Mouse (Mus musculus) right cerebral cortex, postnatal 36 days (tissue): ENCODE results near the gene Glis2.

Source experiments
- DNase-seq, 2 experiments: peaks; one replicate each; pipeline ENCODE4 v3.0.0; 2022; ENCODE audit warnings: low spot score in 2 of 2, mixed read lengths in 1 of 2

The Glis2 gene

DNA sequence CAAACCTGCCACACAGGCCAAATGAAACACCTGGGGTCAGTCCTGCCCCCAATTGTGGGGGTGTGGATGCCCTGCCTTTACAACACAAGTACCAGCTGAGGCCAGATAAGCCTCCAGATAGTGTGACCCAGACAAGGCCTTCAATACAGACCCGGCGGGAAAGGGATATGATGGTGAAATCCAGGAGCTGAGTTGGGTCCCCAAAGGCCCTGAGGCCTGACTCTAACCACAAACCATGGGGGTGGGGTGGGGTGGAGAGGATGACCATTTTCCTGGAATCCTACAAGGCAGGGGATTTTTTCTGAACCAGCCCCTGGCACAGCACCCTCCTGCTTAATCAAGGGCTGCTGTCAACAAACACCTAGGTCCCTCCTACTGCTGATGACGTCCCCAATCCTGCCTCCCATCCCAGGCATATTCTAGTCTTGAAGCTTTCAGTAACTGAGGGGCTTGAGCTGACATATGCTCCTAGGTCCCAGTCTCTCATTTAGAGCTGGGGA lies 44.4 kb downstream of the Glis2 start:
- DNase-seq: no peak

DNA sequence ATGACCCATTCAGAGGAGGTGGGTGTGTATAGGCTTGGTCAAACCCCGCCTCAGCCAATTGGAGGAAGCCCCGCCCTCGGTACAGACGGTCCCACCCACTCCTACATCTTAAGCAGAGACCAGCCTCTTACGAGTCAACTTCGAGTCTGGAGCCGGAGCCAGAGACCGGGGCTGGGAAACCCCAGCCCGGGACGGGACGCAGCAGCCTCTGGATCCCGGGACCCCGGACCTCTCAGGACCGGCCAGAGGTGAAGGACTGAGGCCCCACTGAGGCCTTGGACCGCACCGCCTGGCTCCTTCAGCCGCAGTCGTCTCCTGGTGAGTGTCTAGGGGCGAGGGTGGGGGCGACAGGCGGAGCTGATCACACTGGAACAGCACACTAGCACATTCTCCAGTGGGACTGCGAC lies 45.3 kb downstream of the Glis2 start, which contains the start of the genes Vasn and Dnaja3:
TSS of gene Vasn (plus strand) at position 111 of the 407 bp plus-strand sequence.
TSS of gene Dnaja3 (plus strand) at position 159 of the 407 bp plus-strand sequence.
- DNase-seq: peak; percentile 70 to 82

DNA sequence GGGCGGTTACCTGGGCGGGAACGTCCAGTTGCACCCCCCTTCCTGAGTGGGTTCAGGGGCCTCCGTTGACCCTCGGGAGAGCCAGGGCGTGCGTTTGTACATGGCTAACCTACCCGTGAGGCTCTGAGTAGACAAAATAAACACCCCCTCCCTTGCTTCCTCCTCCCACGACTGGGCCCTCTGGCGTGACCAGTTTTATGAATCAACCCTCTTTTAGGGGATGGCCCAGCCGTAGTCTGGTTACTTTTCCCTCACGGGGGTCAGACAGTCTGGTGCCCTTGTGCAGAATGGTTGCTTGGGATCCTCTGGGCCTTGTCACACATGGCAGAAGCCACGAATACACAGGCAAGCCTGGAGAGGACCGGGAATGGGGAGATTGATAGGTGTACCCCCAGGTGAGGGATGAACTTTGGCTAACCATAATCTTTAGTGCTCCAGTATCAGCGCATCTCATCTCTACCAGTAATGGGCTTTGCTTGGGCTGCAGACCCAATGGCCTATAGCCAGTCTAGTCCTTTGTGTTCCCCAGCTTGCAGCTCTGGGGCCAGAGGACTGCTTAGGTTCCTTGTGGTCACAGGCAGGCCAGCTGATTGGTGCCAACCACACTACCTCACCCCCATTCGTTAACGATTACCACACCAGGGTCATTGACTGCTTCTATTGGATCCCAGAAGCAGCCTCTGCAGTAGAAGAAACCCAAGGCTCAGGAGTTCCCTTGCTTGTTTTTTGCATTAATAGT lies 45.9 kb downstream of the Glis2 start:
- no peak for DNase-seq

DNA sequence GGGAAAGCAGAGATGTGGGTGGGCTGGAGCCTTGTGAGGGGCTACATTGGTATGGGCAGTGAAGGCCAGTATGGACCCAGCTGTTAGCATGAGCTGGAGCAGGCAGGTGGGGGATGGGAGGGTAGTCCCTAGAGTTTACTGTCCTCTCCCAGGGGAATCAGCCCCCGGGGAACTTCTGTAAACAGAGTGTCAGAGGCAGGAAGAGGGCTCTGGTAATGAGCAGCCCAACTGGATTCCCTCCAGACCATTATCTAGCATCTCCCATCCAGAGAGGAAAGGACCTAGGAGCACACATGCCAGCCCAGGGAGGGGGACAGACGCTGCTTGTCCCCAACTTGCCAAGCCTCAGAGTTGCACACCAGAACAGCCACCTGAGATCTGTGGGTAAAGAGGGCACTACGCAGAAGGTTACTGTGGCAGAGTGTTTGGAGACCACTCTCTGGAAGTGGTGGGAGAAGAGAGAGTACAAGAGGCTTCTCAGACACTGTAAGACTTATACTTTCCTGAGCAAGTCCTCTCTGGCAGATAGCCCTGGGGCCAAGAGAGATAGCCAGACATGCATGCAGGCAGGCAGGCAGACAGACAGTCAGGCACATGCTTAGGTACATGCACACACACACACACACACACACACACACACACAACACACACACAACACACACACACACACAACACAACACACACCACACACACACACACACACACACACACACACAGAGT lies 46.8 kb downstream of the Glis2 start:
- no peak for DNase-seq

DNA sequence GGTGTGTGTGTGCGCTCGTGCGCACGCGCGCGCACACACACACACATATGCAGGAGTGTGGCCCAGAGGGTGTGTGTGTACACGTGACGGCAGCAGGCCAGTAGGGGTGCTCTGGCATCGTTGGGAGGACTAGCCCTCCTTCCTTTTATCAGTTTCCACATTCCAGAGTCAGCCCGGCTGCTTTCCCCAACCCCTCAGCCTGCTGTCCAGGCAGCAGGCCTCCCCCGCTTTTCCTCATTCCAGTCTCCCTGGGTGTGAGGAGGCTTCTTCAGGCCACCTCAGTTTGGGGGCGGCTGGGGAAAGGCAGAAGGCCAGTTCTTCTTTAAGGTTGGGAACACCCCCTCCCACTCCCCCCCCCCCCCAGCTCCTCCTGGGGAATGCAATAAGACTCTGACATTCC lies 47.7 kb downstream of the Glis2 start:
- peak; percentile 60 to 84 for DNase-seq

DNA sequence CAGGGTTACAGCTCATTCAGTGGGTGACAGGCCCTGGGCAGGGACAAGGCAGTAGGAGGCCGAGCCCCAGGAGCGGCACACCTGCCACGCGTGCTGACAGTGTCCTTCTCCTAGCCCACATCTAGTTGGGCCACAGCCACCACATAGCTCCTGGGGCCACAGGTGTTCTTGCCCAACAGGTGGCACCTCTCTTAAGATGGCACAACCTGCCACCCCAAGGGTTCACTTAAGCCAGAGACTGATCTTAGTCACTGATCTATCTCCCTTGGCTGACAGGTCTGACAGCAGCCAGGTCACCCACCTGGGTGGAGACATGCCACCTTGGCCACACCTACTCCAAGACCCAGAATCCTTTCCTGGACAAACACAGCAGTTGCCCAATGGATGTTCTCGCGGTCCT lies 48.4 kb downstream of the Glis2 start:
- DNase-seq: no peak

DNA sequence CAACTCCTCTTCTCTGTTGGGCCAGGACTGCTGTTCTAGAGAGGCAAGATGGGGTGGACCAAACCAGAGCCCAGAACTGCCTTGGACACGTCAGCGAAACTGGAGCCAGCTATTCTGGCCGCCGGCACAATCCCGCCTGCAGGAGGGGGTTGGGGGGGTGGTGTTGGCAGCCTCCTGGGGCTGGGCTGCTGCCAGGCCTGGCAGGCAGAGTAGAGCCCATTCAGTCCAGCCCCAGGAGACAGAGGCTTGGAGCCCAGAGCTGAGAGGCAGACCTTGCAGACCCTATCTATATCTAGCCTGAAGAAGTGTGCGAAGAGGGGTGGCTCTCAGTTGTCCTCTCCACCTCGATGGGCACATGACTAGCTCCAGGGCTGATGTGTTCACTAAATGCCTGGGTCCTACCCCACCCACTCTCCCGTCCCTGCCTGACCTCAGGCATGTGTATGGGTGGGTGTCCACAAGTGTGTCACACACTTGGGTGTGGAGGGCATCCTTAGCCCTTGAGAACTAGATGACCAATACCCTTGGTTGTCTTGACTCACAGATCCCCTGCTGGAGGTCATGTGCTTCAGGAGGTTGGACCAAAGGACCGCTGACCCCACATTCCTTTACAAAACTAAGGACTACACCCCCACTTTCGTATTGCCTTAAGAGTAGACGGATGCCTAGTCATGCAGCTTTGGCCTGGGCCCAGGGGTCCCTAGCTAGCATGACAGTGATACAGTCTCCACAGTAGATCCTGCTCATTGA lies 49.3 kb downstream of the Glis2 start:
- peak; percentile 76 for DNase-seq

DNA sequence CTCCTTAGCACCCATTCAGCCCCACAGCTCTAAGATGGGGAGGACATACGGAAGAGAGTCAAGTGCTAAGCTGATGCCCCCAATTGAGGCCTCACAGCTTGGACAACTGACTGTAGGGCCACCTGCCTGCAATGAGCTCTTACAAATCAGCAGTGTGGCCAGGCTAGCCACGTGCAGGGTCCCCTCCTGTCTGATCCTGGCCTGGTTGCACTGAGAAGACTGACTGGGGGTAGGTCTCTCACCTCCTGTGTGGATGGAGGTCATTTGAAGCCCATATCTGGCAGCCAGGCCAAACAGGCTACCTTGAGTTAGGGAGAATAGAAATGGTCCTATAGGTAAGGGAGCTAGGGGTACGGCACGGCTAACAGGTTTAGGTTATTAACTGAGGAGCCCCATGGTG lies 51.4 kb downstream of the Glis2 start:
- DNase-seq: no peak

DNA sequence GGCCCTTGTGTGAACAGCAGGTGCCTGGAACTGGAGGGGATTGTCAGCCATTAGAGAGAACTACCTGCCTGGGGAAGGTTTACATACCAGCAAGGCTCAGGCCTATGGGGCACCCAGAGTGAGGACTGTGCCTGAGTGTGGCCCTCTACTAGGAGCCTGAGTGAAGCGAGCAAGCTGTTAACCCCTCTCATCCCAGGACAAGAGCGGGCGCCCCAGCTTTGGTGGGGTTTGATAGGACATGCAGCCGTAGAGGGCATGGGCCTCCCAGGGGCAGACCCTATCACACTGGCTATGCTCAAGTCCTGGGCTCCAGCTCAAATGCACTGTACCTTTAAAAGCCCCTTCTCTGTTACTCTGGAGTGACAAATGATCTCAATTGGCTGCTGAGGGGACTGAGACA lies 52.3 kb downstream of the Glis2 start:
- no peak for DNase-seq

DNA sequence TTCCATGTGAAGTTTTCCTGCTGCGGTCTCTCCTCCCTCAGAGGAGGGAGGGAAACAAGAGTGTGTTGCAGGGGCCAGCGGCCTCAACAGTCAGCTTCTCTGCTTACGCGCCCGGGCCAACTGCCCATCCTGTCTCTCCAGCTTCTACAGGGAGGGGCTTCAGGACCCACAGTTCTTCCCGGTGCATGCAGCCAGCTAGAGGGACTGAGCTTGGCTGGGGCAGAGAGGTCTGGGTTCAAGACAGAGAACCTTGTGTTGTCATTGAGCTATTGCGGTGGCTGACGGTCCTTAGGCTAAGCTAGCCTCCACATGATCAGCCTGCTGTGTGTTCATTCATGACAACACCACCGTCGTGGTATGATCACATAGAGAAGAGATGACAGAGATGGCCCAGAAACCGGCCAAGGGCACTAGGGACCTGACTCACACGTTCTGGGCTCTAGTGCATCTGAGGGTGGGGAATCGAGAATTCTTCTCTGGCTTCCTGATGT lies 53.2 kb downstream of the Glis2 start:
- no peak for DNase-seq

DNA sequence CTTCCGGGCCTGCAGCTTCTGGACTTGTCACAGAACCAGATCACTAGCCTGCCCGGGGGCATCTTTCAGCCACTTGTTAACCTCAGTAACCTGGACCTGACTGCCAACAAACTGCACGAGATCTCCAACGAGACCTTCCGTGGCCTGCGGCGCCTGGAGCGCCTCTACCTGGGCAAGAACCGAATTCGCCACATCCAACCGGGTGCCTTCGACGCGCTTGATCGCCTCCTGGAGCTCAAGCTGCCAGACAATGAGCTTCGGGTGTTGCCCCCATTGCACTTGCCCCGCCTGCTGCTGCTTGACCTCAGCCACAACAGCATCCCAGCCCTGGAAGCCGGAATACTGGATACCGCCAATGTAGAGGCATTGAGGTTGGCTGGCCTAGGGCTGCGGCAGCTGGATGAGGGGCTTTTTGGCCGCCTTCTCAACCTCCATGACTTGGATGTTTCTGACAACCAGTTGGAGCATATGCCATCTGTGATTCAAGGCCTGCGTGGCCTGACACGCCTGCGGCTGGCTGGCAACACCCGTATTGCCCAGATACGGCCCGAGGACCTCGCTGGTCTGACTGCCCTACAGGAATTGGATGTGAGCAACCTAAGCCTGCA lies 54.0 kb downstream of the Glis2 start:
- DNase-seq: no peak

DNA sequence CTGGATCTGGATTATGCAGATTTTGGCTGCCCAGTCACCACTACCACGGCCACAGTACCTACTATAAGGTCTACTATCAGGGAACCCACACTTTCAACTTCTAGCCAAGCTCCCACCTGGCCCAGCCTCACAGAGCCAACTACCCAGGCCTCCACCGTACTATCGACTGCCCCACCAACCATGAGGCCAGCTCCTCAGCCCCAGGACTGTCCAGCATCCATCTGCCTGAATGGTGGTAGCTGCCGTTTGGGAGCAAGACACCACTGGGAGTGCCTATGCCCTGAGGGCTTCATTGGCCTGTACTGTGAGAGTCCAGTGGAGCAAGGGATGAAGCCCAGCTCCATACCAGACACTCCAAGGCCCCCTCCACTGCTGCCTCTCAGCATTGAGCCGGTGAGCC lies 54.7 kb downstream of the Glis2 start:
- no peak for DNase-seq

DNA sequence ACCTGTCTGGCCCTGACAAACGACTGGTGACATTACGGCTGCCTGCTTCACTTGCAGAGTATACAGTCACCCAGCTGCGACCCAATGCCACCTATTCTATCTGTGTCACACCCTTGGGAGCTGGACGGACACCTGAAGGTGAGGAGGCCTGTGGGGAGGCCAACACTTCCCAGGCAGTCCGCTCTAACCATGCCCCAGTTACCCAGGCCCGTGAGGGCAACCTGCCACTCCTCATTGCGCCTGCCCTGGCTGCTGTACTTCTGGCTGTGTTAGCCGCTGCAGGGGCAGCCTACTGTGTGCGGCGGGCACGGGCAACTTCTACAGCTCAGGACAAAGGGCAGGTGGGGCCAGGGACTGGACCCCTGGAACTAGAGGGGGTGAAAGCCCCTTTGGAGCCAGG lies 55.2 kb downstream of the Glis2 start:
- no peak for DNase-seq

DNA sequence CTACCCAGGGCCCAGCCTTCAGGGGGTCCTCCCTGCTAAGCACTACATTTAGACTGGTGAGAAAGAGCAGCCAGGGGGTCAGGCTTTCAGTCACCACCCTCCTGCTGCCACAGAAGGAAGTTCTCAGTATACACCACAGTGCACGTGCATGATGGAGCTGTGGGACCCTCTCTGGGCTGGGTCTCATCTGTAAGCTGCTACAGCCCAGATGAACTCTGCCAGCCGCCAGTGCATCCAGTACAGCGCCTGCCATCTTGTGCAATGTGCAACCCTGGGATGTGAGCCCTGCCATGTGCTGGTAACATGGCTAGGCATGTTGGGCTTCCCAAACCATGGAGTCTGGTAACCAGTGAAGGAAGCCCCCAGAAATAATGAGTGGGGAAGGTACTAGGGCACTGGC lies 55.6 kb downstream of the Glis2 start:
- no peak for DNase-seq

DNA sequence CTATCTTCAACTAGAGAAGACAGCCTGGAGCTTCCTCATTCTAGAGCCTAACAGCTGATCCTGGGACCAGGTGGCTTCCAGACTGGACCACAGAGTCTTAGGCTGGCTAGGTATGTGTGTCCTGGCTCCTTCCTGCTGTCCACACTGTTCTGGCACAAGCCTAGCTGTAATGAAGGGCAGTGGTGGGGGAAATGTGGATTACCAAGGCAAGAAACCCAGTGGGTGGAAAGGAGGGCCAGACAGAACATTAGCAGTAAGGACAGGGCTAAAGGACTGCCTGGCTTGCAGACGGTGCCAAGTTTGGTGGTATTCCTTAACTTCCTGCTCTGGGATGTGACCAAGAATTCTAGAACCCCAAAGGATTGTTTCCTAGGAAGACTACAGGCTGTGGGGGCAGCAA lies 56.6 kb downstream of the Glis2 start:
- DNase-seq: no peak

DNA sequence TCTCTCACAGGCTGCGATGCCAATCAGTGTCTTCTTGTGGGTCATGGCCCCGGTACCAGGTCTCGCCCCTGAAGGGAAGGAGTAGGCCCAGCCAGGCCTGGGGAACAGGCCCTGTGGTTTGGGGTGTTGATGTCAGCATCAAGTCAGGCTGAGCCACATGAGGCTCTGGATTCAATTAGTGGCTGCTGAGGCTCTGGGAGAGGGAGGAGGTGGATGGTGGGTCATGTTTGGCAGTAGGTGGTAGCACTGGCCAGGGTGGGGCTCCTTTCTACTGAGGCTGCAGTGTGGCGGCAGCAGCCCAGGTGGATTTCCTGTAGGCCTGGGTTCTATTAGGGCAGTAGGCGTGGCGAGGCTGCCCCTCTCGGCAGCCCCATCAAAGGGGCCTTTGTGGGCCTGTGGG lies 57.1 kb downstream of the Glis2 start:
- no peak for DNase-seq

DNA sequence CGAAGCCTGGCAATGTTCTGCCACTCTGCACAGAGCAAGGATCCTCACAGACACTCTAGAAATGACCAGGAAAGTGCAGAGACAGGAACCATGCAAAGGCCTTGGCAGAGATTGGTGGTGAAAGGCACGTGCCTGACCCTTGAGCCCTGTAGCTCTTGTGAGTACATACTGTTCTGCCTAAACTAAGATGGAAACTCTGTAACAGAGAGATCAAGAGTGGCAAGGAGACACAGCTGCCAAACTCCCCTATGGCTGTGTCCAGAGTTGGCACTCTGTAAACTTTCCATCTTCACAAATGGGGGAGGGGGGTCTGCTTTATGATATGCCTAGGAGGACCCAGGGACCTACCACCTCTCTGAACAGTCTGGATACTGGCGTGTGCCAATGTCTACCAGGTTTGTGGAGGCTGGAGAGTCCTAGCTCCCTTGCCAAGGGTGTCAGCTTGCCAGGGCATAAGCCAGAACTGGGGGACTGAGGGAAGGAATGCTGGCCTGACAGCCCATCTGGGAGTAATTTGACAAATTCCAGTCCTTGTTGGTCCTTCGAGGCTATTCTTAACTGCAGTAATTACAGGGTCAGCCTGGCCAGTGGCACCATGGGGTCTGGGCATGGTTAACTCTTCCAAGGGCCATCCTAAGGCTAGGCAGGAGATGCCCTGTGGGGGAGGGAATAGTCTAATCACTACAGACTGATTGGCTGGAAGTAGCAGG lies 58.3 kb downstream of the Glis2 start:
- DNase-seq: no peak

DNA sequence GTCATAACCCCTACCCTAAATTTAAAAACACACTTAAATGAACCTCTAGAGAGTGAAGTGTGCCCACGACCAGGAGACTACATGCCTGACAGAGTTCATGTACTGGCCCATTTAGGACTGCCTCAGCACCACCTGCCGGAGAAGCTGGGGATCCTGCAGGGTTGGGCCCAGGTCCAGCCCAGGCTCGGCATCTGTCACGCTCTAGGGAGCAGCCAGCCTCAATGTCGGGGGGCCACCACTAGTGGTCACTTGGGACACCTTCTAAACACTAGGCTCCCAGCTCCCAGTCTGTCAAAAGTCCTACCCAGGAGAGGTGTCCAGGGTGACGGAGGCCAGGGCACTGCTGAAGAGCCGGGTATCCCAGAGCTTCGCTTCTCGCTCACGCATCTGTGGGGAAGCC lies 60.2 kb downstream of the Glis2 start:
- no peak for DNase-seq

DNA sequence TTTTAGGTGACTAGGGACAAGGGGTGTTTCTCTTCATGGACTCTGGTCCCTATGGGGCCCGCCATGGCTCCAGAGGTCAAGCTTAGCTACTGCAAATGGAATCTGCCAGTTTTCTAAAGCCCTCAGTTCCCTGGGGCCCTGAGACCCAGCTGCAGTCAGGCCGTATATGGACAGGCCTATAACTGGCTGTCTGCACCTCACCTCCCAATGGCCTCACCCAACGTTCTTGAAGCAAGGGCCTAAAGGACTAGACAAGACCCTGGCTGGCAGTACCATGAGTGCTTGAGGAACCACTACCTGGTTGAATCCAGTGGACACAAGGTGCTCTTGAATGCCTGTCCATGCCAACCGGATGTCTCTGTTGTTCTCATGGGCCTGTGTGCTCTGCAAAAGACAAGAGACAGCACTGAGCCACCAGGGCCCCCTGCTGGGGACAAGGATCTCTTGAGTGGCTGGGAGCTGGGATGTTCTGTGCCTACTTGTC lies 60.8 kb downstream of the Glis2 start:
- no peak for DNase-seq

DNA sequence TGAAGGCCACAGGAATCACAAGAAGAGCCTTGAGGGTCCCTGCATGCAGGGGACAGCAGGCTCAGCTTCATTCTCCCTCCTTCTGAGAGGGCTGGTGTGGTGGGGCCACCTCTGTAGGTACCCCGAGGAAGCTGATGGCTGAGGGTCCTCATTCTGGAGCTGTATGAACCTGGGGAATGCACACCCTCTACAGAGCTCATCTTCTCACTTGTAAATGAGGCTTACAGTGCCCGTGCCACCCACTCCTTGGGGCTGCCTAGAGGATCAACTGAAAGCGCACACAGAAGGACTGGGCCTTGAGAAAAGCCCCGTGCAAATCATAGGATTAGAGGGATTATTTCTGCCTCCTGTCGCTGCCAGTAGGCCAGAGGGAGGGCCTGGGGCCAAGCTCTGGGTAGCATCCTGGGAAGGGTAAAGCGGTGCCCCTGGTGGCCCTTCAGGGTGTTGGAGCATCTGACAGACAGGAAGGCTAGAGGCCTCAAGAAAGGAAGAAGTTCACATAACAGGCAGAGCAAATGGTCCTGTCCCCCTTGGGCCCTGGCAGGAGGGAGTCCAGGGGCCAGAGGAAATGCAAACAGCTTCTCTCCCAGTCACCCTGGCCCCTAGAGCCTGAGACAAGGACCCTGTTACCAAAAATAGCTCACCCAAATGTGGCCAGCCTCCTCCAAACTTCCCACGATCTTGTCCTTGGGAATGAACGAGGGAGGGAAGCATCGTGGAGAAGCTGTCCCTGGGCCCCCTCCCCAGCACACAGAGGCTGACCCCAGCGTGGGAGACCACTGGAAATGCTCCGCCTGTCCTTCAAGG lies 61.5 kb downstream of the Glis2 start:
- no peak for DNase-seq
